Mouse (Mus musculus) E14TG2a.4 (cell line): ENCODE measurements around the gene Mogs.

Experiments used
- CTCF ChIP-seq: conservative IDR thresholded peaks from 2 replicates; pipeline ENCODE4 v1.5.1; 2014; ENCODE audit warnings: low read length
- POU5F1 ChIP-seq: IDR thresholded peaks from 2 replicates; pipeline ENCODE4 v1.6.1; 2014; ENCODE audit warnings: low read length, borderline replicate concordance

- TF ChIP-seq CTCF (no peak), POU5F1 (no peak)
Observed at GRCm38 (mm10) chr6:83117616-83118015, 2.3 kb downstream of the Mogs start.
